8 mouse cellular contexts compared by ENCODE assay signal in the genomic region with DNA sequence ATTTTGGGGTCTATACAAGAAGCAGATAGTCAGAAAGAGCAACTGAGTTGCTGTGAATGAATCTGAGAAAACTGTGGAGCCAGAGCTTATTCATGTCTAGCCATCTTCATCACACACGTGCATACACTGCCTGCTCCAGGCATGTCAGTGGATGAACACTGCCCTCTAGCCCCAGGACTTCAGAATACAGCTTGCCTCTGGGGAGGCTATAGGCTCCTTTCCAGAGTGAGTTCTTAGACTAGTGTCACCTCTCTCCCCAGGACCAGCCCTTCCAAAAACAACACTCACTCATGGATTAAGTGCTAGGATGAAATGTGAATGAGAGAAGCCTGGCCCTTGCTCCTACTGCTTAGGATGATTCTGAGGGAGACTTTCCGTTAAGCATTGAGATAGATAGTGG.
DNase-seq lines count a peak whose midpoint lies in the region; ATAC-seq and TF ChIP-seq lines count a peak whose summit lies in the region.

No protein-coding gene starts in this region.

- H3K4me1 ChIP-seq in embryonic facial prominence, embryonic 12.5 days: no peaks in the 10 kb centered on the region
- H3K4me1 ChIP-seq in heart, adult 2 months (ENCODE audit: control insufficient read depth, insufficient read depth, low read length): peaks cover 2% of the 10 kb centered on the region
- no peaks in the 10 kb centered on the region for H3K4me1 ChIP-seq in limb, embryonic 11.5 days (ENCODE audit: control insufficient read depth, insufficient read depth, low read length)
- 0 out of 2 replicates have a peak, but pooled peaks cover 6% of the 10 kb centered on the region for H3K4me1 ChIP-seq in midbrain, embryonic 15.5 days

- H3K4me3 ChIP-seq in embryonic facial prominence, embryonic 12.5 days: no peak overlapping the region
- H3K4me3 ChIP-seq in heart, adult 2 months: no peak overlapping the region
- H3K4me3 ChIP-seq in limb, embryonic 11.5 days (ENCODE audit: low read depth, low read length): no peak overlapping the region
- H3K4me3 ChIP-seq in midbrain, embryonic 15.5 days: no peak overlapping the region

- peak; percentile 9 for DNase-seq in CD4-positive, CD25-positive, alpha-beta regulatory T cell, adult 2 months (ENCODE audit: low read depth, low spot score)
- DNase-seq in heart, adult 2 months: peak; percentile 78 to 83
- peak; percentile 23 to 69 for DNase-seq in kidney, adult 8-10 months
- peak; percentile 82 for DNase-seq in limb, embryonic 11.5 days (ENCODE audit: low spot score)
- DNase-seq in spleen, postnatal 4 days (ENCODE audit: low spot score in 2 of 2): peak; percentile 69 to 80

- H3K9me3 ChIP-seq in embryonic facial prominence, embryonic 12.5 days: no peaks in the 10 kb centered on the region
- no peaks in the 10 kb centered on the region for H3K9me3 ChIP-seq in limb, embryonic 11.5 days (ENCODE audit: control insufficient read depth, low read length)
- H3K9me3 ChIP-seq in midbrain, embryonic 15.5 days: no peaks in the 10 kb centered on the region

- no peak for ATAC-seq in CD4-positive, CD25-positive, alpha-beta regulatory T cell, adult 4 months
- 0 out of 2 replicates have a peak, but pooled peaks have one; percentile 67 for ATAC-seq in embryonic facial prominence, embryonic 12.5 days (ENCODE audit: insufficient number of reproducible peaks, insufficient read depth, low FRiP score, low TSS enrichment)
- peak; percentile 70; the same call in 1 of the 2 replicates for ATAC-seq in limb, embryonic 11.5 days (ENCODE audit: insufficient number of reproducible peaks, low FRiP score, low TSS enrichment, low read depth)
- ATAC-seq in midbrain, embryonic 15.5 days (replicated peaks): peak; percentile 85

- H3K27ac ChIP-seq in embryonic facial prominence, embryonic 12.5 days: no peak overlapping the region
- no peak overlapping the region for H3K27ac ChIP-seq in heart, adult 2 months
- no peak overlapping the region for H3K27ac ChIP-seq in limb, embryonic 11.5 days (replicated peaks; ENCODE audit: low read depth, low read length)
- H3K27ac ChIP-seq in midbrain, embryonic 15.5 days: no peak overlapping the region

- peak; percentile 92 for TF ChIP-seq EP300 in heart, adult 2 months (IDR thresholded peaks at IDR 0.05; ENCODE audit: insufficient read depth, low read depth, low read length)

- no peaks in the 10 kb centered on the region for H3K79me2 ChIP-seq in heart, adult 2 months (replicated peaks; ENCODE audit: control insufficient read depth, insufficient read depth, low read length)

- no peaks in the 10 kb centered on the region for H3K27me3 ChIP-seq in embryonic facial prominence, embryonic 12.5 days
- no peaks in the 10 kb centered on the region for H3K27me3 ChIP-seq in heart, adult 2 months (ENCODE audit: control insufficient read depth, insufficient read depth, low read length)
- no peaks in the 10 kb centered on the region for H3K27me3 ChIP-seq in limb, embryonic 11.5 days (ENCODE audit: control insufficient read depth, insufficient read depth, low read length)
- no peaks in the 10 kb centered on the region for H3K27me3 ChIP-seq in midbrain, embryonic 15.5 days (replicated peaks)

- 34% methylated on average over 2 of the region's 2 CpGs for WGBS in embryonic facial prominence, embryonic 12.5 days
- 31% methylated on average over 2 of the region's 2 CpGs for WGBS in heart, adult 2 months
- WGBS in limb, embryonic 11.5 days: 35% methylated on average over 2 of the region's 2 CpGs
- 33% methylated on average over 2 of the region's 2 CpGs for WGBS in midbrain, embryonic 15.5 days

- peaks cover 6% of the 10 kb centered on the region; the same call in 1 of the 2 replicates for H3K36me3 ChIP-seq in embryonic facial prominence, embryonic 12.5 days
- peaks cover 6% of the 10 kb centered on the region for H3K36me3 ChIP-seq in heart, adult 2 months (ENCODE audit: control insufficient read depth, insufficient read depth, low read length)
- H3K36me3 ChIP-seq in limb, embryonic 11.5 days (ENCODE audit: control insufficient read depth, insufficient read depth, low read length): no peaks in the 10 kb centered on the region
- H3K36me3 ChIP-seq in midbrain, embryonic 15.5 days (replicated peaks): peaks cover 4% of the 10 kb centered on the region; the same call in 1 of the 2 replicates

- no peak for TF ChIP-seq POLR2A in heart, adult 2 months (IDR thresholded peaks at IDR 0.05; ENCODE audit: insufficient read depth, low read depth, low read length)

- H3K4me2 ChIP-seq in embryonic facial prominence, embryonic 12.5 days (replicated peaks): no peak overlapping the region
- H3K4me2 ChIP-seq in limb, embryonic 11.5 days (ENCODE audit: low read depth, severe bottlenecking): no peak overlapping the region
- no peak overlapping the region for H3K4me2 ChIP-seq in midbrain, embryonic 15.5 days

- TF ChIP-seq CTCF in heart, adult 2 months (IDR thresholded peaks at IDR 0.05): peak; percentile 96; the same call in 1 of the 2 replicates

- H3K9ac ChIP-seq in embryonic facial prominence, embryonic 12.5 days: no peak overlapping the region
- no peak overlapping the region for H3K9ac ChIP-seq in heart, adult 2 months (ENCODE audit: low read depth, low read length)
- H3K9ac ChIP-seq in limb, embryonic 11.5 days (ENCODE audit: low read length): no peak overlapping the region
- H3K9ac ChIP-seq in midbrain, embryonic 15.5 days: no peak overlapping the region

- intact Hi-C loops in heart, adult 2 months (cut with DNase I): loop anchor here (2.0 to 5.0 kb wide), 2 partner anchors 65 to 198 kb away; a partner anchor contains a TSS

Comparison
In these comparisons a context has a peak if more than half of its experiments do, and no peak if none do; other contexts are left out.
1. DNase-seq: peak in every context shown above with its lines; median percentile 82 in limb, embryonic 11.5 days; 80 in heart, adult 2 months; 74 in spleen, postnatal 4 days; 46 in kidney, adult 8-10 months; 9 in CD4-positive, CD25-positive, alpha-beta regulatory T cell, adult 2 months.